Mouse (Mus musculus) right cerebral cortex, adult 2 months (tissue): Measurements from ENCODE around the gene Cys1.
A peak's percentile ranks its signal among the peaks of the same experiment; 100 is the strongest.
"Not testable (repeated sequence)": the region's sequence is repeated elsewhere in the genome, so short reads cannot be mapped to it uniquely, and the experiment has no call there.

Source experiments
- DNase-seq, 2 experiments: peaks; one replicate each; pipeline ENCODE4 v3.0.0; 2021 to 2022; ENCODE audit warnings: low spot score in 2 of 2

Gene Cys1

GRCm38 (mm10) chr12:24681286-24682023, at the start of gene Cys1:
Gene Cys1, minus strand, starts transcription at chr12:24681813.
- no peak for DNase-seq

GRCm38 (mm10) chr12:24724369-24724768, 42.8 kb upstream of the Cys1 start:
- DNase-seq = no peak

GRCm38 (mm10) chr12:24723859-24724258, 42.2 kb upstream of the Cys1 start:
- DNase-seq = no peak

GRCm38 (mm10) chr12:24723434-24723833, 41.8 kb upstream of the Cys1 start:
- DNase-seq = no peak

GRCm38 (mm10) chr12:24716721-24717301, 35.2 kb upstream of the Cys1 start:
- peak; percentile 48 to 52 for DNase-seq

GRCm38 (mm10) chr12:24715268-24715896, 33.8 kb upstream of the Cys1 start:
- DNase-seq = no peak

GRCm38 (mm10) chr12:24714579-24715255, 33.1 kb upstream of the Cys1 start:
- DNase-seq = no peak

- no peak for DNase-seq
These were observed 30.8 kb upstream of the Cys1 start for GRCm38 (mm10) chr12:24712396-24712795.

GRCm38 (mm10) chr12:24710672-24711071, 29.1 kb upstream of the Cys1 start:
- DNase-seq = no peak

GRCm38 (mm10) chr12:24709831-24710508, 28.4 kb upstream of the Cys1 start:
- DNase-seq = peak; percentile 27 to 39

- no peak for DNase-seq
These were observed 27.8 kb upstream of the Cys1 start for GRCm38 (mm10) chr12:24709409-24709808.

GRCm38 (mm10) chr12:24708824-24709218, 27.2 kb upstream of the Cys1 start:
- DNase-seq = no peak

- DNase-seq = peak; percentile 88
These were observed 26.6 kb upstream of the Cys1 start, which contains the start of gene Rrm2 for GRCm38 (mm10) chr12:24707954-24708823. Gene Rrm2, plus strand, starts transcription at chr12:24708241.

GRCm38 (mm10) chr12:24707480-24707802, 25.8 kb upstream of the Cys1 start:
- DNase-seq = no peak

GRCm38 (mm10) chr12:24706764-24707479, 25.3 kb upstream of the Cys1 start:
- no peak for DNase-seq

- no peak for DNase-seq
These were observed 24.1 kb upstream of the Cys1 start for GRCm38 (mm10) chr12:24705502-24706263.

GRCm38 (mm10) chr12:24703013-24703412, 21.4 kb upstream of the Cys1 start:
- DNase-seq = no peak

- not testable (repeated sequence) for DNase-seq
These were observed 20.0 kb upstream of the Cys1 start for GRCm38 (mm10) chr12:24701621-24702020.

- DNase-seq = no peak
These were observed 18.0 kb upstream of the Cys1 start for GRCm38 (mm10) chr12:24699578-24699977.
